Mouse (Mus musculus): ENCODE results near the gene Rxra. TPM values are rescaled to one million over a fixed set of nuclear protein-coding genes. Genes with fewer than 3 reads are reported as not detected.

The Rxra gene
- total and polyA plus RNA-seq, 2 experiments from 2014 or later = 2.3 to 20.2 TPM

DNA sequence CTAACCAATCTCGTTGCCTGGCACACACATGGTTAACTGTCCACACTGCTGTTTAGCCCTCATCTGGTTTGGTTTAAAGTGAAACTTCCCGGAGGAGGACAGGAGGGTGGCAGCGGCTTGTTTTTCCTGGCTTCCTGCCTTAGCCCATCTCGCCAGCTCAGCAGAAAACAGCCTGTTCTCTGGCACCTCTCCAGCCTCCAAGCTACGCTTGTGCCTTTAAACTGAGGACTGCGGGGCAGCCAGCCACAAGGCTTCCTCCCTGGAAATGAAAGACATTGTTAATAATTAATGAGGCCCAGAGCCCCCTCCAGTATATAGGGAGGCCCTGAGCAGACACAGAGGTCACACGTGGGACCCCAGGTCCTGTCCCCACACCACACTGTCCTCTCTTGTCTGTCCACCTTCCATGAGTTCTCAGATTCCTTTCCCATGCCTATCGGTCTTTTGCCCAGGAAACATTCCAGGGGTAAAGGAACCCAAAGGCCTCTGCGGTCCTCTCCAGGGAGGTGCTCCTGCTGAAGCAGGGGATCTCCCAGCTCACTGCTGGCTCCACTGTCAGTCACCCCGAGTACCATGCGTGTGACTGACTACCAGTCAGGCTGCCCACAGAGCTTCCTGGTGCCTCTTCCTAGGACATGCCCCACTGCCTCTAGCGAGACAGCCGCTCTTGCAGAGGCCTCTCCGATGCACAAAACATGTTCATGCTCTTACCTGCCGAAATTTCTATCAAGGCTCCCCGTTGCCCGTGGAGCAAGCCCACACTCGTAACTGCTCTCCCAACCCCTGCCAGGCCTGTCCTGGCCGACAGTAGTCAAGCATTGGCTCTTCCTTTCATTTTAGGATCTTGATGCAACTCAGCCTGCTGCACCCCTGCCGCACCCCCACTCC is 82.4 kb downstream of the Rxra start:
- no peak for TF ChIP-seq CTCF (IDR thresholded peaks at IDR 0.05)
- H3K27me3 ChIP-seq (ENCODE audit: insufficient read depth, low read length) = no peaks in the 10 kb centered on the region
- ATAC-seq (ENCODE audit: low FRiP score) (peak; percentile 31; the same call in 1 of the 2 replicates), DNase-seq (ENCODE audit: low spot score) (peak; percentile 96)
- 0 out of 2 replicates have a peak, but pooled peaks cover 6% of the 10 kb centered on the region for H3K4me1 ChIP-seq (ENCODE audit: insufficient read depth, low read length)
- H3K9ac ChIP-seq (replicated peaks; ENCODE audit: low read length, poor library complexity, severe bottlenecking) = no peak overlapping the region
- H3K4me3 ChIP-seq (ENCODE audit: low read depth, low read length) = no peak overlapping the region
- H3K27ac ChIP-seq (ENCODE audit: low read depth, low read length) = peak overlapping the region; percentile 21; the same call in 1 of the 2 replicates
- peaks cover 5% of the 10 kb centered on the region; the same call in 1 of the 2 replicates for H3K36me3 ChIP-seq (ENCODE audit: insufficient read depth, low read length)
- H3K4me2 ChIP-seq (ENCODE audit: low read depth, low read length, poor library complexity, severe bottlenecking) = no peak overlapping the region
- 57% methylated on average over 20 of the region's 20 CpGs for WGBS
- no peaks in the 10 kb centered on the region for H3K9me3 ChIP-seq (ENCODE audit: low read length)

DNA sequence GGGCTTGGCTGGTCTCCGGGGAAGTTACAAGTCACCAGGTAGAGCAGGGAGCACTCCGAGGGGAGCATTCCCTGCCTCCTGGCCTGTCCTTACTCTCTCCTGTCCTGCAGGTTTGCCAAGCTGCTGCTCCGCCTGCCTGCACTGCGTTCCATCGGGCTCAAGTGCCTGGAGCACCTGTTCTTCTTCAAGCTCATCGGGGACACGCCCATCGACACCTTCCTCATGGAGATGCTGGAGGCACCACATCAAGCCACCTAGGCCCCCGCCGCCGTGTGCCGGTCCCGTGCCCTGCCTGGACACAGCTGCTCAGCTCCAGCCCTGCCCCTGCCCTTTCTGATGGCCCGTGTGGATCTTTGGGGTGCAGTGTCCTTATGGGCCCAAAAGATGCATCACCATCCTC is 83.2 kb downstream of the Rxra start:
- Histone ChIP-seq H3K9me3 (ENCODE audit: low read length) (no peaks in the 10 kb centered on the region), H3K27ac (ENCODE audit: low read depth, low read length) (no peak overlapping the region; the same call in 1 of the 2 replicates), H3K27me3 (ENCODE audit: insufficient read depth, low read length) (no peaks in the 10 kb centered on the region), H3K4me1 (ENCODE audit: insufficient read depth, low read length) (peaks cover 9% of the 10 kb centered on the region; the same call in 1 of the 2 replicates), H3K4me2 (ENCODE audit: low read depth, low read length, poor library complexity, severe bottlenecking) (no peak overlapping the region), H3K9ac (replicated peaks; ENCODE audit: low read length, poor library complexity, severe bottlenecking) (no peak overlapping the region), H3K4me3 (ENCODE audit: low read depth, low read length) (no peak overlapping the region), H3K36me3 (ENCODE audit: insufficient read depth, low read length) (peaks cover 5% of the 10 kb centered on the region; the same call in 1 of the 2 replicates)
- DNase-seq (ENCODE audit: low spot score) (no peak), ATAC-seq (ENCODE audit: low FRiP score) (no peak)
- no peak for TF ChIP-seq CTCF (IDR thresholded peaks at IDR 0.05)
- WGBS = 95% methylated on average over 14 of the region's 14 CpGs

GRCm38 (mm10) chr2:27761260-27761995 is 85.2 kb downstream of the Rxra start:
- DNase-seq (ENCODE audit: low spot score) = no peak
- peaks cover 9% of the 10 kb centered on the region; the same call in 1 of the 2 replicates for H3K4me1 ChIP-seq (ENCODE audit: insufficient read depth, low read length)

DNA sequence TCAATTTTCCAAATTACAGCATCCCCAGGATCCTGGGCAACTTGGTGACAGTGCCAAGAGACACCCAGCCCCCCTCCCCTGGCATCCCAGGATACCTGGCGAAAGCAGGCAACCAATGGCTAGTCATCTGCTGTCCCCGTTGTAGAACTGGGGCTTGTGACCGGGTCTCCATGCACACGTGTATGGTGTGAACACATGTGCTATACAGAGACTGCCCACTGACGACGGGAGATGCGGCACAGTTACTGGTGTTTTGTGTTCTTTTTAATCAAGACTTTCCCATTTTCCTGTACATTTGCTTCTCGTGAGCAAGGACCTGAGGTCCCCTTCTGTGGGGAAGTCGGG is 85.7 kb downstream of the Rxra start:
- Histone ChIP-seq H3K4me2 (ENCODE audit: low read depth, low read length, poor library complexity, severe bottlenecking) (no peak overlapping the region), H3K4me1 (ENCODE audit: insufficient read depth, low read length) (peaks cover 9% of the 10 kb centered on the region; the same call in 1 of the 2 replicates), H3K9ac (replicated peaks; ENCODE audit: low read length, poor library complexity, severe bottlenecking) (no peak overlapping the region), H3K36me3 (ENCODE audit: insufficient read depth, low read length) (peaks cover 5% of the 10 kb centered on the region; the same call in 1 of the 2 replicates), H3K27ac (ENCODE audit: low read depth, low read length) (no peak overlapping the region), H3K27me3 (ENCODE audit: insufficient read depth, low read length) (no peaks in the 10 kb centered on the region), H3K4me3 (ENCODE audit: low read depth, low read length) (no peak overlapping the region), H3K9me3 (ENCODE audit: low read length) (no peaks in the 10 kb centered on the region)
- DNase-seq (ENCODE audit: low spot score) = no peak
- TF ChIP-seq CTCF (IDR thresholded peaks at IDR 0.05) = no peak
- 87% methylated on average over 9 of the region's 9 CpGs for WGBS
- no peak for ATAC-seq (ENCODE audit: low FRiP score)

More at GRCm38 (mm10) chr2:27761260-27761995, 85.2 kb downstream of the Rxra start:
- no peak for TF ChIP-seq CTCF (IDR thresholded peaks at IDR 0.05)
- Histone ChIP-seq H3K9ac (replicated peaks; ENCODE audit: low read length, poor library complexity, severe bottlenecking) (no peak overlapping the region), H3K4me2 (ENCODE audit: low read depth, low read length, poor library complexity, severe bottlenecking) (no peak overlapping the region), H3K27me3 (ENCODE audit: insufficient read depth, low read length) (no peaks in the 10 kb centered on the region), H3K4me3 (ENCODE audit: low read depth, low read length) (no peak overlapping the region), H3K36me3 (ENCODE audit: insufficient read depth, low read length) (peaks cover 5% of the 10 kb centered on the region; the same call in 1 of the 2 replicates), H3K27ac (ENCODE audit: low read depth, low read length) (no peak overlapping the region), H3K9me3 (ENCODE audit: low read length) (no peaks in the 10 kb centered on the region)
- ATAC-seq (ENCODE audit: low FRiP score) = no peak
- WGBS = 86% methylated on average over 10 of the region's 10 CpGs

DNA sequence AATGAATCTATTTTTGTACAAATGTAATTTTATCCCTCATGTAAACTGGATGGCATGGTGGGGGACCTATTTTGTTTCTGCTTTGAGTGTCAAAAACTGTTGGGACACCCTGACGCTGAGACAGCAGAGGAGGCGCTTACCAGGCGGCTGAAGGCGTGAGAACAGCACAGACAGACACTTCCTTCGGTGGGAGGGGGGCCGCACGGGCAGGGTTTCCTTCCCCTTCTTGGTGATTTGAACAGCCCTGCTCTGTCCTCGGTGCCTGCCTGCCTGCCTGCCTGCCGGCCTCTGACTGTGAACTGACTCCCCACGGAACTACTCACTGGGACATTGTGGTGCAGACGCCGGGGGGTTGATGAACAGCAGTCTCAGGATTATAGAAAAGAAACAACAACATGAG is 86.3 kb downstream of the Rxra start:
- Histone ChIP-seq H3K4me1 (ENCODE audit: insufficient read depth, low read length) (peaks cover 9% of the 10 kb centered on the region; the same call in 1 of the 2 replicates), H3K9me3 (ENCODE audit: low read length) (no peaks in the 10 kb centered on the region), H3K9ac (replicated peaks; ENCODE audit: low read length, poor library complexity, severe bottlenecking) (0 out of 2 replicates have a peak overlapping the region, but pooled peaks have one; percentile 10), H3K4me3 (ENCODE audit: low read depth, low read length) (no peak overlapping the region), H3K27ac (ENCODE audit: low read depth, low read length) (no peak overlapping the region), H3K4me2 (ENCODE audit: low read depth, low read length, poor library complexity, severe bottlenecking) (no peak overlapping the region), H3K27me3 (ENCODE audit: insufficient read depth, low read length) (no peaks in the 10 kb centered on the region), H3K36me3 (ENCODE audit: insufficient read depth, low read length) (peaks cover 5% of the 10 kb centered on the region; the same call in 1 of the 2 replicates)
- WGBS = 59% methylated on average over 12 of the region's 12 CpGs
- TF ChIP-seq CTCF (IDR thresholded peaks at IDR 0.05) = no peak
- ATAC-seq (ENCODE audit: low FRiP score) (no peak), DNase-seq (ENCODE audit: low spot score) (no peak)
